Mouse (Mus musculus): ENCODE data around the gene Klf15.

DNA sequence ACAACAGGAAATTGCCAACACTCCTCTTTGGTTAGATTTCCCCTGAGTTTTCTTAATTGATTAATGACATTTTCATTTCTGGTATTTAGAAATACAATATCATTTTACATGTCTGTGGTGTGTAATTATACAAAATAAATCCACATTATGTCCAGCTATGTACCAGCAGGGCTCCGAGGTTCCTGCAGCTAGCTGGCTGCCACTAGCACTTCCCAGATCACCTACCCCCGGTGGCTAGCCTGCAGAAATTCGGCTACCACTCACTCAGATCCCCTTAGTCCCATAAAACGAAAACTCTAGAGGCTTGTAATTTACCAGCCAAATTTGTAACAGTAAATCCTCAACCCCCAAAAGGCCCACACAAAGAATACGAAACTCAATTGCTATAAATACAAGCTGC lies 57.0 kb downstream of the Klf15 start:
- TF ChIP-seq CTCF (IDR thresholded peaks at IDR 0.05; ENCODE audit: insufficient read depth, low read length): no peak
- TF ChIP-seq POLR2A (IDR thresholded peaks at IDR 0.05; ENCODE audit: borderline replicate concordance, extremely low read depth, low read depth, low read length): no peak

Data from lung, adult 2 months (tissue).